Mouse (Mus musculus): ENCODE data around the gene Gm4952.

DNA sequence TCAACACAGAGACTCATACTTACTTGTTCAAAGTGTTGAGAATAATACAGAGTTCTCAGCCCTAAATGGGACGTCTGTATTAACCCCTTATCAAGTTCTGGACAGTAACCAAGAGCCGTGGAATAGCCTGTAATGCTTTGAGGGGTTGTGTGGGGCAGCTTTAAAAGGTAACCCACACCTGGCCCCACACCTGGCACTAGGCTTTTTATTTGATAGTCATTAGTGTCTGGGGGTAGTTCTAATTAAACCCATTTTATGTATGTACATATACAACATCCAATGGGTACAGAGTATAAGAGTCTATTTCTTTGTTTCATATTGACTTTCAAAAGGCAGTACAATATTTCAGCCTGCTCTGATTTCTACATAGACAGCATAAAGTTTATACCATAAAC is 4.6 kb upstream of the Gm4952 start:
- TF ChIP-seq POLR2A (IDR thresholded peaks at IDR 0.05; ENCODE audit: insufficient read depth, low read length) (no peak), CTCF (IDR thresholded peaks at IDR 0.05; ENCODE audit: low read depth, low read length) (no peak)
